Mouse (Mus musculus) embryo, embryonic 10 days (tissue): ENCODE measurements around the gene Ldlr.

ENCODE experiments used
- DNase-seq: peaks from one replicate; pipeline ENCODE4 v3.0.0-alpha.2; 2015; ENCODE audit warnings: low spot score

Gene Ldlr

GRCm38 (mm10) chr9:21726218-21726975 is 3.1 kb downstream of the Ldlr start:
- DNase-seq, result no peak

GRCm38 (mm10) chr9:21728261-21728832 is 5.1 kb downstream of the Ldlr start:
- DNase-seq, result no peak

DNA sequence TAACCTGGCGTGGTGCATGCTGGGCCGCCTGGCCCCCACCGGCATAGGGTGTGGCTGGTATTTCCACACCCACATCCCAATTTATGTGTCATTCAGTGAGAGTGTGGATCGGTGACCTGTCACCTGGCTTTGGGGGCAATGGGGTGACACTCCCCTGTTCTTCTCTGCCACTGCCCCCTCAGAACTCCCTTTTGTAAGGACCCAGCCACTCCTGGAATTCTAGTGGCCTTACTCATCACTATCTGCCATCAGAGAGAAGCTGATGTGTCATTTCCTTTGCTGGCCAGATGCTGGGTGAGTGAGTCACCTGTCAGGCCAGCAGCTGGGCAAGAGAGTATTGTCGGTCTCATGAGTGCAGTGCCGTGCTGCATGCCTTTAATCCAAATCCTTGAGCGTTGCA is 6.0 kb downstream of the Ldlr start:
- no peak for DNase-seq

GRCm38 (mm10) chr9:21732288-21732687 is 9.0 kb downstream of the Ldlr start:
- DNase-seq, result no peak

- DNase-seq, result no peak
Observed at GRCm38 (mm10) chr9:21733446-21733845, 10.2 kb downstream of the Ldlr start.

DNA sequence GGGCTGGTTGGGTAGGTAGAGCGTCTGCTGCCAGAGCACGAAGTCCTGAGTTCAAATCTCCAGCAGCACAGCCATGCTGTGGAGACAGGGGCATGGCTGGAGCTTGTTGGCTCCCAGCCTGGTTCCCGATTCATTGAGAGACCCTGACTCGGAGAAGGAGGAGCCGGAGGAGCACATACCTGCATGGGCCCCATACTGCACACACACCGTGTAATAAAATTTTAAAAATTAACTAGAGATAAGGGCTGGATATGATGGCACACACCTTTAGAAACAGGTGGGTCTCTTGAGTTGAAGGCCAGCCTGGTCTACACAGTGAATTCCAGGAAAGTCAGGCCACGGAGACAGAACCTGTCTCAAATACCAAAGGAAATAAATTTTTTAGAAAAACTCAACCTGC is 10.7 kb downstream of the Ldlr start:
- DNase-seq, result no peak

DNA sequence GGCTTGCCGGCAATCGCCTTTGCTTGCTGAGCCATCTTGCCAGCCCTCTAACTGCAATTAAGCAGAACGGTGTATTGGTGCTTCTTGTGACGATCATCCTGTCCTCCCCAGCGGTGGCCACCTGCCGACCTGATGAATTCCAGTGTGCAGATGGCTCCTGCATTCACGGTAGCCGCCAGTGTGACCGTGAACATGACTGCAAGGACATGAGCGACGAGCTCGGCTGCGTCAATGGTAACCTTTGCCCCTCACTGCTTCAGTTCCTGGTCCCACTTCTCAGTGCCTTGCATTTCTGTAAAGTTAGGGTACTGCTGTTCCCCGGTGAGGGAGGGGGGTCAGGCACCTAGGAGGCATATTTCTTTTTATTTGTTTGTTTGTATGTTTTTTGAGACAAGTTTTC is 11.8 kb downstream of the Ldlr start:
- no peak for DNase-seq

DNA sequence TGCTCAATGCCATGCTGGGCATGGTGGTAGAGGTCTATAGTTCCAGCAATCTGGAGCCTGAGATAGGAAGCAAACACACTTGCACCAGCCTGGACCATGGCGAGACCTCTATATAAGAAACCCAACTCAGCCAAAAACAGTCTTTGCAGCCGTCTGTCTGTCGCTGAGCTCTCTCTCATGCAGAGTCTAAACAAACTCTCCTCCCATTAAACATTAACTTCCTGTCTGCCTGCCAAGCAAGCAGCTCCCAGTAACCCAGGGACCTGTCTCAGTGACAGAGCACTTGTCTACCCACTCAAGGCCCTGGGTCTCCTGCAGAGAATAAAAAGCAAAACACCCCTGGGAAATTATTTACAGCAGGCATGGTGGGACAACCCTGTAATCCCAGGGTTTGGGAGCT is 13.3 kb downstream of the Ldlr start:
- no peak for DNase-seq

- no peak for DNase-seq
Observed at GRCm38 (mm10) chr9:21737188-21737587, 13.9 kb downstream of the Ldlr start.

- no peak for DNase-seq
Observed at GRCm38 (mm10) chr9:21738776-21739175, 15.5 kb downstream of the Ldlr start.

GRCm38 (mm10) chr9:21740427-21740826 is 17.1 kb downstream of the Ldlr start:
- DNase-seq, result no peak

GRCm38 (mm10) chr9:21741514-21741913 is 18.2 kb downstream of the Ldlr start:
- DNase-seq, result no peak

GRCm38 (mm10) chr9:21747238-21747774 is 24.0 kb downstream of the Ldlr start:
- no peak for DNase-seq

DNA sequence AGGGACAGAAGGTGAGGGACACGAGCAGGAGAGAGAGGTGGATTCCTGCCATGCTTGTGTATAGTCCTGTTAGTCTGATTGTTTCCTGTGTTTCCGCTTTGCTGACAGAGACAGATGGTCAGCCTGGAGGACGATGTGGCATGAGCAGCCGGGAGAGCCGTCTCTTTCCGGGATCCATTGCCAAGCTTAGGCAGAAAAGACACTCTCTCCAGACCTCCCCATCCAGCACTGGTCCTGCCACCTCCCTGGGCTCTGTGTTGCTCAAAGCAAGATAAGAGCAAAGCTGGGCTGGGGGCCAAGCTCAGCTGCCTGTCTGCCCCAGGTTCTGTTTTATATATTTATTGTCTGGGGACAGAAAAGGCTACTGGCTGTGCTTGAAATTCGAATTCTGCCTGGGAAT is 24.8 kb downstream of the Ldlr start:
- no peak for DNase-seq

- no peak for DNase-seq
Observed at GRCm38 (mm10) chr9:21748491-21748890, 25.2 kb downstream of the Ldlr start.

GRCm38 (mm10) chr9:21749382-21750118 is 26.3 kb downstream of the Ldlr start:
- no peak for DNase-seq

- no peak for DNase-seq
Observed at GRCm38 (mm10) chr9:21750370-21750769, 27.1 kb downstream of the Ldlr start.

GRCm38 (mm10) chr9:21751347-21751746 is 28.1 kb downstream of the Ldlr start:
- no peak for DNase-seq

DNA sequence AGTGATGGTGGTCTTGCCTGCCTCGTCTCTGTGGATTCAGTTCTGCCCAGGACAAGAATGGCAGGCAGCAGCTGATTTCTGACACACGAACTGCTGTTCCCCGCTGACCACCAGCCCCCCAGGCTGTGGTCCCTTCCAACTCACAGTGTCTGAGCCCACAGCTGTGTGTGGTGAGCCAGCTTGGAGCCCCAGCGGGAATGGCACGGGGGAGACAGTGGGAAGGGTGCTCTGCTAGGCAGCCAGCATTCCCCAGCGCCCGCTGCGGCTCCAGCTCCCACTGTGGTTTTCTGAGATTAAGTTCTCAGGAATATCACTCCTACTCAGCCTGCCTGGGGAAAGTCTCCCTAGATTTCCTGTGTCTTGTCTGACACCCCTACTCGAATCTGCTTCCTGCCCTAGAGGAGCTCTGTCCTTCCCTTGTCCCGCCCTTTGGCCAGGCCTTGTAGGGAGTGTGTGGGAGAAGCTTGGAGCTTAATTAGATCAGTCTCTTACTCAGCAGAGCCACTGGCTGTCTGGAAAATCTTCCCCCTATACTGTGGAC is 29.0 kb downstream of the Ldlr start:
- DNase-seq, result no peak

DNA sequence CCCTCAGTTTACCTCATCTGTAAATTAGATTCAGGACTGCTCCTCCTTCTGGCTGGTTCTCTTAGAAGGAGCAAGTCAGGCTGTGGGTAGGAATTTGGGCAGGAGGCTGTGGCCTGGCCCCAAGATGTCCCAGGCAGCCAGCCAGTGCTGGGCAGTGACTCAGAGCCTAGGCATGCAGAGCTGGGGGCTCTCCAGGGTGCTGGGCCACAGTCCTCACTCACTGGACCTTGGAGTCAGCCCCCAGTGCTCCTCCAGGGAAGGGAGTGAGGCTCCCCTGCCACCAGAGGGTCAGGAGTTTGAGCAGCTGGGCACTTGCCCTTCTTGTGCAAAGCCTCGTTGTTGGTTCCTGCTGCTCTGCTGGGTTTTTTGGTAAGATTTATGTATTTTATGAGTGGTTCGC is 30.7 kb downstream of the Ldlr start:
- DNase-seq, result no peak

- DNase-seq, result no peak
Observed at GRCm38 (mm10) chr9:21754516-21755321, 31.4 kb downstream of the Ldlr start.
